Mouse (Mus musculus): ENCODE measurements at regions not wholly inside any gene's neighbourhood (a gene's known extent, or its start where the extent isn't known, plus 50 kb on each side); places are given as distances from the start of the nearest gene placed in this dataset.
"Not testable (repeated sequence)": the region's sequence is repeated elsewhere in the genome, so short reads cannot be mapped to it uniquely, and the experiment has no call there.

DNA sequence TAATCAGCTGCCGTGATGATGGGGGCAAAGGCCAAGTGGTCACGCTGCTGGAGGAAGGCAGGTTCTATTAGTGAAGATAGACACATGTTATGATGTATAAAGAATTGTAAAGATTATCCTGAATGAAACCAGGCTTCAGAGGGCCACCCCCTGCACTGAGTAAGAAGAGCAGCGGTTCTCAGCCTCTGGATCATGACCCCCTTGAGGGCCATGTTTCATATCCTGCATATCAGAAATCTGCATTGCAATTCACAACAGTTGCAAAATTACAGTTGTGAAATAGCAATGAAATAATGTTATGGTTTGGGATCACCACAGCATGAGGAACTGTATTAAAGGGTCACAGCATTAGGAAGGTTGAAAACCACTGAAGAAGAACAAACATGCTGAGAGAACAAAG, 162.5 kb upstream of the Zranb2 start:
- Histone ChIP-seq H3K27ac (no peak overlapping the region), H3K4me1 (peaks cover 3% of the 10 kb centered on the region; the same call in 1 of the 2 replicates), H3K27me3 (no peaks in the 10 kb centered on the region), H3K9ac (no peak overlapping the region), H3K36me3 (no peaks in the 10 kb centered on the region), H3K4me3 (no peak overlapping the region), H3K4me2 (no peak overlapping the region), H3K9me3 (no peaks in the 10 kb centered on the region)
- no peak for ATAC-seq (ENCODE audit: insufficient number of reproducible peaks, insufficient read depth, low FRiP score, low TSS enrichment, low read depth)
- WGBS: 75% methylated on average over 3 of the region's 3 CpGs

DNA sequence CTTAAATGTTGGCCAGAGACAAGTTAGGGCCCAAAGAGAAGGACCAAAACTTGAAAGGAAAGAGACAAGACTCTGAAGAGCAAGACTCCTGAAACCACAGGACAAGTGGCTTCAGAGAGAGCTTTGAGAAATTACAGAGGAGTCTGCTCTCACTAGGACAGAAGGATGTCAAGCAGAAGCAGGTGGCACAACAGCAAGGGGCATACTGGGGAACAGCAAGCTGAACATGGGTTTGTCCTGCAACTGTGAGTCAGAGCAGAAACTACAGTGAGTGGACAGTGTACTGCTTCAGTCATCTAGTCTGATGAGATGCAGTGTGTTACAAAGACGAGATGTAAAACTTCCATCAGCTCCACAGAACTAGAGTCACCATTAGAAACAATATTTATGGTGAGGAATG, 160.6 kb upstream of the Zranb2 start:
- no peak for ATAC-seq (ENCODE audit: insufficient number of reproducible peaks, insufficient read depth, low FRiP score, low TSS enrichment, low read depth)
- no peak overlapping the region for H3K4me2 ChIP-seq
- 57% methylated on average over 1 of the region's 1 CpGs for WGBS
- H3K9ac ChIP-seq: no peak overlapping the region
- peaks cover 3% of the 10 kb centered on the region; the same call in 1 of the 2 replicates for H3K4me1 ChIP-seq
- no peaks in the 10 kb centered on the region for H3K9me3 ChIP-seq
- no peak overlapping the region for H3K27ac ChIP-seq
- no peaks in the 10 kb centered on the region for H3K36me3 ChIP-seq
- H3K4me3 ChIP-seq: no peak overlapping the region
- H3K27me3 ChIP-seq: no peaks in the 10 kb centered on the region

DNA sequence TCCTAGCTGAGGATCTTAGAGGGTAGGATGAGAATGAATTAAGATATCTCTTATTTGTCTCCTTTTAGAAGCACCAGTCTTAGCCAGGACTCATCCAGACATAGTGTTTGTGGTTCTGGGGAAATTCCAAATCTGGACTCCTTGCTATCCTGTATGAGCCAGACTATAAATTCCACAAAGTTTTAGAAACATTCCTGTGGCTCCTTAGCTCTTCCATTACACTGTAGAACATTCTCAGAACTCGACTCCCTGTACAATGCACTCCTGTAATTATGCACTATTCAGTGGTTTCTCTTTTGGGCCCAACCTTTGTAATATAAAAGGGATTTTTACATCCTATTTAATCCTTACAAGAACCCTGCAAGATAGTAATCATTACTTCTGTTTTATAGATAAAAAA, 159.8 kb upstream of the Zranb2 start:
- no peak overlapping the region for H3K9ac ChIP-seq
- ATAC-seq (ENCODE audit: insufficient number of reproducible peaks, insufficient read depth, low FRiP score, low TSS enrichment, low read depth): 0 out of 2 replicates have a peak, but pooled peaks have one; percentile 15
- H3K27ac ChIP-seq: no peak overlapping the region
- no peaks in the 10 kb centered on the region for H3K27me3 ChIP-seq
- no peak overlapping the region for H3K4me2 ChIP-seq
- peaks cover 3% of the 10 kb centered on the region; the same call in 1 of the 2 replicates for H3K4me1 ChIP-seq
- 36% methylated on average over 1 of the region's 1 CpGs for WGBS
- H3K4me3 ChIP-seq: no peak overlapping the region
- H3K9me3 ChIP-seq: no peaks in the 10 kb centered on the region
- H3K36me3 ChIP-seq: no peaks in the 10 kb centered on the region

- Histone ChIP-seq H3K9ac (no peak overlapping the region), H3K27me3 (no peaks in the 10 kb centered on the region), H3K36me3 (no peaks in the 10 kb centered on the region), H3K4me1 (peaks cover 3% of the 10 kb centered on the region; the same call in 1 of the 2 replicates), H3K27ac (no peak overlapping the region), H3K4me3 (no peak overlapping the region), H3K4me2 (no peak overlapping the region), H3K9me3 (no peaks in the 10 kb centered on the region)
- ATAC-seq (ENCODE audit: insufficient number of reproducible peaks, insufficient read depth, low FRiP score, low TSS enrichment, low read depth): no peak
- WGBS: 89% methylated on average over 8 of the region's 8 CpGs
Observed at GRCm38 (mm10) chr3:157377531-157377930, 156.4 kb upstream of the Zranb2 start.

GRCm38 (mm10) chr3:157378127-157378526, 155.8 kb upstream of the Zranb2 start:
- no peak for ATAC-seq (ENCODE audit: insufficient number of reproducible peaks, insufficient read depth, low FRiP score, low TSS enrichment, low read depth)
- Histone ChIP-seq H3K27ac (no peak overlapping the region), H3K4me1 (peaks cover 3% of the 10 kb centered on the region; the same call in 1 of the 2 replicates), H3K9ac (no peak overlapping the region), H3K27me3 (no peaks in the 10 kb centered on the region), H3K9me3 (no peaks in the 10 kb centered on the region), H3K4me3 (no peak overlapping the region), H3K4me2 (no peak overlapping the region), H3K36me3 (no peaks in the 10 kb centered on the region)
- 79% methylated on average over 7 of the region's 7 CpGs for WGBS

- H3K4me3 ChIP-seq: no peak overlapping the region
- H3K9ac ChIP-seq: no peak overlapping the region
- no peaks in the 10 kb centered on the region for H3K4me1 ChIP-seq
- 69% methylated on average over 1 of the region's 1 CpGs for WGBS
- no peak overlapping the region for H3K4me2 ChIP-seq
- no peaks in the 10 kb centered on the region for H3K27me3 ChIP-seq
- H3K9me3 ChIP-seq: no peaks in the 10 kb centered on the region
- ATAC-seq (ENCODE audit: insufficient number of reproducible peaks, insufficient read depth, low FRiP score, low TSS enrichment, low read depth): no peak
- H3K36me3 ChIP-seq: no peaks in the 10 kb centered on the region
- no peak overlapping the region for H3K27ac ChIP-seq
Observed at GRCm38 (mm10) chr3:157391835-157392234, 142.1 kb upstream of the Zranb2 start.

- Histone ChIP-seq H3K4me3 (no peak overlapping the region), H3K4me2 (no peak overlapping the region), H3K36me3 (no peaks in the 10 kb centered on the region), H3K27ac (no peak overlapping the region), H3K9ac (no peak overlapping the region), H3K4me1 (no peaks in the 10 kb centered on the region), H3K27me3 (no peaks in the 10 kb centered on the region), H3K9me3 (no peaks in the 10 kb centered on the region)
- ATAC-seq (ENCODE audit: insufficient number of reproducible peaks, insufficient read depth, low FRiP score, low TSS enrichment, low read depth): no peak
- 69% methylated on average over 1 of the region's 1 CpGs for WGBS
Observed at GRCm38 (mm10) chr3:157393903-157394302, 140.1 kb upstream of the Zranb2 start.

DNA sequence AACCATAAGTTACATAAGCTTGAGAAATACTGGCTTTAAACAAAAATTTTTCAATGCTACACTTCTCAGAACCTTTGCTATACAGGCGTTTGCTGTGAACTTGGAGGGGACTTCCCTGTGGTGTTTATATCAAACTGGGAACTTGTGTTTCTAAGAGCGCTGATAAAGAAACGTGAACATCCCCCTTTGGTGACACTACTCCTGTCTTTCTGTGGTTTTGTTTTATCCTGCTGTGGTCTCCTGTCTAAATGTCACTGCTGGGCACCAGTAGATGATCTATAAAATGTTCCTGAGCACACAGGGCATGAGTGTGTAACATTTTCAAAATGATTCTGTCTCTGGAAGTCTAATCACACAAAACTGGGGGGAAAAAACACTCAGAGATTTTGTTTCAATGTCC, 134.1 kb upstream of the Zranb2 start:
- ATAC-seq (ENCODE audit: insufficient number of reproducible peaks, insufficient read depth, low FRiP score, low TSS enrichment, low read depth): no peak
- H3K36me3 ChIP-seq: no peaks in the 10 kb centered on the region
- WGBS: 74% methylated on average over 3 of the region's 3 CpGs

GRCm38 (mm10) chr3:157404054-157404453, 129.9 kb upstream of the Zranb2 start:
- 81% methylated on average over 3 of the region's 3 CpGs for WGBS
- Histone ChIP-seq H3K4me3 (no peak overlapping the region), H3K27me3 (no peaks in the 10 kb centered on the region), H3K27ac (no peak overlapping the region), H3K4me2 (no peak overlapping the region), H3K36me3 (no peaks in the 10 kb centered on the region), H3K9me3 (no peaks in the 10 kb centered on the region), H3K9ac (no peak overlapping the region), H3K4me1 (no peaks in the 10 kb centered on the region)
- ATAC-seq (ENCODE audit: insufficient number of reproducible peaks, insufficient read depth, low FRiP score, low TSS enrichment, low read depth): no peak

More for the DNA sequence above, 134.1 kb upstream of the Zranb2 start:
- Histone ChIP-seq H3K4me3 (no peak overlapping the region), H3K27ac (no peak overlapping the region), H3K9me3 (no peaks in the 10 kb centered on the region), H3K4me2 (no peak overlapping the region), H3K9ac (no peak overlapping the region), H3K27me3 (no peaks in the 10 kb centered on the region), H3K4me1 (no peaks in the 10 kb centered on the region)

GRCm38 (mm10) chr3:157423447-157423846, 110.5 kb upstream of the Zranb2 start:
- H3K27ac ChIP-seq; H3K4me3 ChIP-seq; H3K9ac ChIP-seq; H3K9me3 ChIP-seq; H3K27me3 ChIP-seq; H3K36me3 ChIP-seq; ATAC-seq (ENCODE audit: insufficient number of reproducible peaks, insufficient read depth, low FRiP score, low TSS enrichment, low read depth); H3K4me2 ChIP-seq; H3K4me1 ChIP-seq: not testable (repeated sequence)
- 61% methylated on average over 1 of the region's 1 CpGs for WGBS

DNA sequence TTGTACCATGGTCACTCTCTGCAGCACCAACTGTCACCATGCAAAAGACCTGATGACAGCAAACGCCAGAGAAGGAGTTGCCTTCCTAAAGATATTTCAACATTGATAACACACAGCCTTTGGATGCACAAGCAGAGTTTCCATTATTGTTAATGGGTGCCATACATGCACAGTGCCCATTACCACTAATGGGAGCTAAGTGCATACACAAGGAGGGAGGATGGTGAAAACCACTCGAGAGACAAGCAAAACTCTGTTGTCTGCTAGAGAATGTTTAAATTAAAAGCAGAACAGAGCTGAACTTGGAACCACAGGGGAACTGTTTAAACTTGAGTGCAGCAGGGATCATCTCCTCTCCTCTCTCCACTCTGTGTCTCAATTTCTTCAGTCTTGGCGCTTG, 107.2 kb upstream of the Zranb2 start:
- Histone ChIP-seq H3K27ac (no peak overlapping the region), H3K4me2 (no peak overlapping the region), H3K9ac (no peak overlapping the region), H3K9me3 (no peaks in the 10 kb centered on the region), H3K27me3 (no peaks in the 10 kb centered on the region), H3K4me1 (0 out of 2 replicates have a peak, but pooled peaks cover 7% of the 10 kb centered on the region), H3K4me3 (no peak overlapping the region), H3K36me3 (no peaks in the 10 kb centered on the region)
- WGBS: 46% methylated on average over 3 of the region's 3 CpGs
- ATAC-seq (ENCODE audit: insufficient number of reproducible peaks, insufficient read depth, low FRiP score, low TSS enrichment, low read depth): no peak

DNA sequence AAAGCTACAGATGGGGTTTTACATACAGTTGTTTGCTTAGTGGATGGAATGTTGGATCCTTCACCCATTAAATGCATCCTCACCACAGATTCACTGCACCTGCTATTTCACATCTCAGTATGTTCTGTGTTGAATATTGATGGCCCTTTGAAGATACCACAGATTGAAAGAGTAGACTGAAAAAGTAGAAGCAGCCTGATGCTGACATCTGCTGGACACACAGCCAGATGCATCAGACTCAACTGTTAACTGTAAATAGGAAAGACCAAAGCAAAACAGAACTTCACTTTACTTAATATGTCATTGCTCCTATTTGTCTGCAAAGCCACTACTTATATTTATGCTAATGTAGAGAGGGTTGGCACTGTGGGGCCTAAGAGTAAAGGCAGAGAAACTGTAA, 84.2 kb upstream of the Zranb2 start:
- H3K9me3 ChIP-seq: no peaks in the 10 kb centered on the region
- no peak for ATAC-seq (ENCODE audit: insufficient number of reproducible peaks, insufficient read depth, low FRiP score, low TSS enrichment, low read depth)
- H3K4me1 ChIP-seq: no peaks in the 10 kb centered on the region
- no peak overlapping the region for H3K4me2 ChIP-seq
- H3K27ac ChIP-seq: no peak overlapping the region
- H3K36me3 ChIP-seq: no peaks in the 10 kb centered on the region
- no peak overlapping the region for H3K9ac ChIP-seq
- no peak overlapping the region for H3K4me3 ChIP-seq
- H3K27me3 ChIP-seq: no peaks in the 10 kb centered on the region

DNA sequence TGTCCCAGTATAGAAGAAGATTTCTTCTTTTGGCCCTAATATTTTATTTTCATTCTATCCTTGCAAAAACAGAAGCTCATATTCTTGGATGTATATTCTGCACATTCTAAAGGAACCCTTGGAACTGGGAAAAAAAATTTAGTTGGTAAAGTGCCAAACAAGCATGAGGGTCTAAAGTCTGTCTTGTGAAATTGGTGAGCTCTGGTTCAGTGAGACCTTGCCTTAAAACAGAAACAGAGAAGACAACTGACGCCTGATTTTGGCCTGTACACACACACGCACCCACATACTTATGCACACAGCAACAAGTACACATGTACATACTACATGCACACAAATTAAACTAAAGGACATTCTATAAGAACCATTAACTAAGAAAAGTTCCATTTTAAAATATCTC, 62.4 kb upstream of the Zranb2 start:
- H3K27me3 ChIP-seq: no peaks in the 10 kb centered on the region
- 93% methylated on average over 2 of the region's 2 CpGs for WGBS

More for the DNA sequence above, 62.4 kb upstream of the Zranb2 start:
- ATAC-seq (ENCODE audit: insufficient number of reproducible peaks, insufficient read depth, low FRiP score, low TSS enrichment, low read depth): no peak
- H3K36me3 ChIP-seq: no peaks in the 10 kb centered on the region
- H3K4me3 ChIP-seq: no peak overlapping the region
- H3K4me2 ChIP-seq: no peak overlapping the region
- no peak overlapping the region for H3K27ac ChIP-seq
- H3K4me1 ChIP-seq: no peaks in the 10 kb centered on the region
- H3K9ac ChIP-seq: no peak overlapping the region
- no peaks in the 10 kb centered on the region for H3K9me3 ChIP-seq

Measured in embryonic facial prominence, embryonic 13.5 days (tissue).